Mouse (Mus musculus): Measurements from ENCODE around the gene Cemip.
"Not testable (repeated sequence)": the region's sequence is repeated elsewhere in the genome, so short reads cannot be mapped to it uniquely, and the experiment has no call there.

Gene Cemip

GRCm38 (mm10) chr7:84086039-84086829 is at the start of gene Cemip:
TSS of gene Cemip (minus strand) at chr7:84086502.
- no peak for DNase-seq (ENCODE audit: extremely low read depth, low read depth, low spot score)

GRCm38 (mm10) chr7:84132704-84133103 is 46.4 kb upstream of the Cemip start:
- no peak for DNase-seq (ENCODE audit: extremely low read depth, low read depth, low spot score)

- no peak for DNase-seq (ENCODE audit: extremely low read depth, low read depth, low spot score)
Observed at GRCm38 (mm10) chr7:84131736-84132135, 45.4 kb upstream of the Cemip start.

DNA sequence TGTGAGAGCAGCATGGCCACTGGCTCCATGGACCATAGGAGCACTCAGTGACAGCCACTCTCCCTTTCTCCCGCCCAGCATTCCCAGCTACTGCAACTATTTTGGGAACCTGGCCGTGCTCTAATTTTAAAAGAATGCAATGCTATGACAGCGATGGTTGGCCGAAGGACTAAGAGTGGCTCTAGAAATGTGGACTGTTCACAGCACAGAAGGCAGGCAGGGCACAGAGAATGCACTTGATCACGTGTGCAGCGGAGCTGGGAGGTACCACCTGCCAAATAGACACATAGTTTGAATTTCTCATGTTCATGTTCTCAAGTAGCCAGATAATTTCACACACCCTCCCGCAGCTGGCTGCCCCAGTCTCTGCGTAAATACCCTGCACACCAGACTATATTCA is 42.4 kb upstream of the Cemip start:
- no peak for DNase-seq (ENCODE audit: extremely low read depth, low read depth, low spot score)

- no peak for DNase-seq (ENCODE audit: extremely low read depth, low read depth, low spot score)
Observed at GRCm38 (mm10) chr7:84125730-84126129, 39.4 kb upstream of the Cemip start.

GRCm38 (mm10) chr7:84123651-84124050 is 37.3 kb upstream of the Cemip start:
- DNase-seq (ENCODE audit: extremely low read depth, low read depth, low spot score) = not testable (repeated sequence)

GRCm38 (mm10) chr7:84121778-84122177 is 35.5 kb upstream of the Cemip start:
- no peak for DNase-seq (ENCODE audit: extremely low read depth, low read depth, low spot score)

DNA sequence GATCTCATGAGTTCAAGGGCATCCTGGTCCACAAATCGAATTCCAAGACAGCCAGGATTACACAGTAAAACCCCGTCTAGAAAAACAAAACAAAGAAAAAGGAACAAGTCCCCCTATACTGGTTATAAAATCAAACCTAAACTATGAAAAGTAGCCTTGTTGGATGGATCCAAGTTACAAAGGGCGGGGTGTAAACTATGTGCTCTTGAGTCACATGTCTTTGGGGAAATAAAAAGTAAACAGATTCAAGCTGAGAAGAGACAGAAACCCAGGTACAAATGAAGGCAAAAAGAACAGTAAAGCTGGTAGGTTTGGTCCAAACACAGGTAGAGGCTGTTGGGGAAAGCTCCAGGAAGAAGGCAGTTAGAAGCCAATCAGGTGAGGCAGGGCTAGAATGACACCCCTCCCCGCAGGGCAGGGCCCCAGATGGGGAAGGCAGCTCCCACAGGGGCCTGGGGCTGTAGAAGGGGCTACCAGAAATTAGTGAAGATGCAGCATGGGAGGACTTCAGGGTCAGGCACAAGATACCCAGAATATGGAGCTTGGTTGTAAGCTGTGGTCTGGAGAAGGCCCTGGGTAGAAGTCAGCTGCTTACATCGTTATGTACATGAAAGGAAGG is 33.9 kb upstream of the Cemip start:
- DNase-seq (ENCODE audit: extremely low read depth, low read depth, low spot score) = no peak

- DNase-seq (ENCODE audit: extremely low read depth, low read depth, low spot score) = no peak
Observed at GRCm38 (mm10) chr7:84119216-84120105, 33.2 kb upstream of the Cemip start.

GRCm38 (mm10) chr7:84117543-84118122 is 31.3 kb upstream of the Cemip start:
- DNase-seq (ENCODE audit: extremely low read depth, low read depth, low spot score) = peak; percentile 82

GRCm38 (mm10) chr7:84116621-84117542 is 30.6 kb upstream of the Cemip start:
- no peak for DNase-seq (ENCODE audit: extremely low read depth, low read depth, low spot score)

DNA sequence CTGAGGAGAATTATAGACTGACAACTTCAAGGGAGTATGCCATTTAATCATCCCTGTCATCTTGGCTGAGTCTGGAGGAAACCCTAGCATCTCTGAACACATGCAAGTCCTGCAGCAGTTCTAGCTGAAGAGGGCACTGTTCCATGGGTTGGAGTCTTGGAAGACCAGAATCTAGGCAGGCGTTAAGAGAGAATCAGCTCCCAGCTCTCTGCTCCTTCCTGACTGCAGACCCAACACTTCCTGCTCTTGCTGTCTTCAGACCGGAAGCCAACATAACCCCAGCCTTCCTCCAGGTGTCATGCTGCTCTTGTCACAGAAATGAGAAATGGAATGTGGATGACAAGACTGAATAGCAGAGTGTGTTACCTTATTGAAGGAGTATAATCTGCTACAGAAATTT is 29.1 kb upstream of the Cemip start:
- DNase-seq (ENCODE audit: extremely low read depth, low read depth, low spot score) = no peak

GRCm38 (mm10) chr7:84114775-84115174 is 28.5 kb upstream of the Cemip start:
- no peak for DNase-seq (ENCODE audit: extremely low read depth, low read depth, low spot score)

DNA sequence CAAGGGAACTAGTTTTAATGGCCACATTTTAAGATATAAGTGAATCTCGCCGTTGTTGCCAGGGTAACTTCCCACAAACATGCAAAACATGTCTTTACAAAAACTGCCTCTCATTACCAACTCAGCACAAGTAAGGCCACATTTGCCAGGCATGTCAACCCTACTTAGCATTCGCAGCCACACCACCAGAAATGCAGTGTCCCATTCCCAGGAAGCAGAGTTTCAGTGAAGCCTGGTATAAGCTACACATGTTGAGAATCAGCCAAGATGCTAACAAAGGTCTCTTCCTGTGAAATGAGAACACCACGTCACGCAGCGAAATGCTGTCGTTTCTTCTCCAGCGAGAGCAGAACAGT is 26.7 kb upstream of the Cemip start:
- DNase-seq (ENCODE audit: extremely low read depth, low read depth, low spot score) = no peak

- no peak for DNase-seq (ENCODE audit: extremely low read depth, low read depth, low spot score)
Observed at GRCm38 (mm10) chr7:84112351-84113034, 26.2 kb upstream of the Cemip start.

DNA sequence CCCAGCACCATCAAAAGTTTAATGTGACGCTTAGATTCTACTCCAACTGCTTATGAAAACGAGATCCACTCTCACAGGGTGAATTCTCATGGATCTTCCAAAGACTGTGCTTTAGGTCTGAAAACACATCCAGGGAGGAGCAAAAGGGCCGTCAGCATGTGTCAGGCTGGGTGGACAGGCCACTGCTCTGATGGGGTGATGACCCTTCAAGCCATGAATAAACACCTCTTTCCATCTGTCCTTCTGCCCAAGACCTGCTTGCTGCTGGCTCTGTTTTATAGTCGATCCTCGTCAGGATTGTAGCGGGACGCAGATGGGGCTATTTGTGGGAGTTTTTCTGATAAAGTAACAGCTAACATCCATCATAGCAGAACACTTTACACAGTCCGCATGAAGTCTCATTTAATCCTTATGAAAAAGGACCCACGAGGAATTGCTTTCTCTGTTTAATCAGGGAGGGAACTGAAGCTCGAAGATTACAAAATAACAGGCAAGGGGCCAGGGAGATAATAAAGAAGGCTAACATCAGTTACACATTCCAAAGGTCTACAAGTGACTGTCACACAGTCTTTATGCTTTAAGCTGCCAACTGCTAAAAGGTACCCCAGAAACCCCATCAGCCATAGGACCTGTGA is 25.5 kb upstream of the Cemip start:
- no peak for DNase-seq (ENCODE audit: extremely low read depth, low read depth, low spot score)

DNA sequence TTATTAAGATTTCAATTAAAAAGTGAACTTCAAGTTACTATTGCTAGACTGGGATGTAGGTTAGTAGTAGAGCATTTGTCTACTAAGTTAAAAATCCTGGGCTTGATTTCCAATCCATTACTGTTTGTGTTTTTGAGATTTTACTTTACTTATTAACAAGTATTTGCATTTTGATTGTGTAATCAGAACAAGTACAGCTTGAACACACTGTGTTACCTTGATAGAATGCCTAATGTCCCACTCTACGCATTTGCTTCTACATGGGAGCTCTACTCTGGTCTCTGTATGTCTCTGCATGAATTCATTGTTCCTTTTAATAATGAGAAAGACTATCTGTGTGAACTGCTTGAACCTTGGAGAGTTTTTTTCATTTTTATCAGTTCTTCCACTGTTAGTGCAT is 20.6 kb upstream of the Cemip start:
- DNase-seq (ENCODE audit: extremely low read depth, low read depth, low spot score) = no peak

- DNase-seq (ENCODE audit: extremely low read depth, low read depth, low spot score) = no peak
Observed at GRCm38 (mm10) chr7:84102589-84102988, 16.3 kb upstream of the Cemip start.

DNA sequence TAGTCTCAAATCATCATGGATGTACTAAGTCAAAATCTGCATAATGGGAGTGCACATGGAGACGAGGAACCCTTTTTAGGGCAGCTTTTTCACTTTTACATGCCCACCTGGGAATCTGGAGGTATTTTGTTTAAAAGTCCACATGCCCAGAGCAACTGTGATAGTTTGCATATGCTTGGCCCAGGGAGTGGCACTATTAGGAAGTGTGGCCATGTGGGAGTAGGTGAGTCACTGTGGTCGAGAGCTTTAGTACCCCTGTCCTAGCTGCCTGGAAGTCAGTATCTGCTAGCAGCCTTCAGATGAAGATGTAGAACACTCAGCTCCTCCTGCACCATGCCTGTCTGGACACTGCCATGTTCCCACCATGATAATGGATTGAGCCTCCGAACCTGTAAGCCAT is 14.4 kb upstream of the Cemip start:
- no peak for DNase-seq (ENCODE audit: extremely low read depth, low read depth, low spot score)
